Mouse (Mus musculus) layer of hippocampus, adult 8-10 months (tissue): ENCODE data around the gene Arl11. TPM values are rescaled to one million over a fixed set of nuclear protein-coding genes. Genes with fewer than 3 reads are reported as not detected.

ENCODE experiments used
- DNase-seq, 2 experiments: peaks; one replicate each; pipeline ENCODE4 v3.0.0; 2022; ENCODE audit warnings: low spot score in 2 of 2
- total RNA-seq, 4 experiments: library from RNA; stranded (reverse); gene quantifications; 2 replicates each; pipeline ENCODE4 v1.2.4; 2022

The Arl11 gene
- total RNA-seq, 4 experiments from 2014 or later = 0.35 to 4.4 (median 2.2) TPM

DNA sequence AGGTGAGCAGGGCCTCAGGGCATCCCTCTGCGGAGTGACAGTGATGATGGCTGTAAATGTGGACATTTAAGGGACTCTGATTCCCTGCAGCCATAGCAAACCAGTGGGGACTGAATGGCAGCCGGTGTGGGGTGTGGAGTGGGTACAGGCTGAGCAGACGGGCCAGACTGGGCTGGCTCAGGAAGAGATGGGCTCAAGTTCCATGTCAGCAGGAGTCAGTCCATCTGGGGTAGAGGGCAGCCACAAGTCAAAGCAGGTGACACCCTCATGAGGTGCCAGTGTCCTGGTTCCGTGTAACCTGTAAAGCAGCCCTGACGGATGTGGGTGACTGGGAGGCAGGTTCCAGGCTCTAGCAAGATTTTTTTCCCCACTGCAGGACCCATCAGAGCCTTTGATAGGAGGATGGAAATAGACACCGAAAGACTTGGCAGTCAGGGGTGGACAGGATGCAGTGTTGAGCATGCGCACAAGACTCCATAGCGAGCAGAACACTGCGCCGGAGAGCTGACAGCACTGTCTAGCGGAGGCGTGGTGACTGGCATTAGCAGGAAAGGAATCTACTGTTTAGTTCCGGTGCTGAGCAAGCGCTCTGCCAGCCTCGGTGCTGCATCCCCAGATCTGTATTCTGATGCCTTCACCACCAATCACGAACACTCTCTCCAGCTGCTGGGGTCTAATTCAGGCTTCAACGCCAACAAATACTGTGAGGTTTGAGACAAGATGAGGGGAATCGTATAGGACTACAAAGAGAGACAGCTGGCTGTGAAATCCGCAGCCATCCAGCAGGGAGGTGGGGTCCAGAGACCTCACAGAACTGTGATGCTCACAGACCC, 18.3 kb downstream of the Arl11 start:
- peak; percentile 90 to 91 for DNase-seq

DNA sequence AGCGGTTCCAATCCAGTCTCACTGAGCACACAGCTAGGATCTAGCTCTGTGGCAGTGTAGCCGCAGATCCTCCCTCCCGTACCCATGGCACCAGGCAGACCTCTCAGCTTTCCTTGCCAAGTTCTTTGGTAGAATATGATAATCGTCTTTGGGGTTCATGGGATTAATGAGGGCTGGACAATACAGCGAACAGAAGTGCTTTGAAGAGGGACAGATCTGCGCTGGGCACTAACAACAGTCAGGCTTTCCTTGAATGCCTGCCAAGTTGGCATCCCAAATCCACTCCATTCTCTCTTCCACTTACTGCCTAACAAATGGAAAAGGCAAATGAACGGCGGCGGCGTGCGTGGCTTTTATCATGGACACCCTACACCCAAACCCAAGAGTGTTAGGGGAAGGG, 21.0 kb downstream of the Arl11 start:
- peak; percentile 61 to 68 for DNase-seq

DNA sequence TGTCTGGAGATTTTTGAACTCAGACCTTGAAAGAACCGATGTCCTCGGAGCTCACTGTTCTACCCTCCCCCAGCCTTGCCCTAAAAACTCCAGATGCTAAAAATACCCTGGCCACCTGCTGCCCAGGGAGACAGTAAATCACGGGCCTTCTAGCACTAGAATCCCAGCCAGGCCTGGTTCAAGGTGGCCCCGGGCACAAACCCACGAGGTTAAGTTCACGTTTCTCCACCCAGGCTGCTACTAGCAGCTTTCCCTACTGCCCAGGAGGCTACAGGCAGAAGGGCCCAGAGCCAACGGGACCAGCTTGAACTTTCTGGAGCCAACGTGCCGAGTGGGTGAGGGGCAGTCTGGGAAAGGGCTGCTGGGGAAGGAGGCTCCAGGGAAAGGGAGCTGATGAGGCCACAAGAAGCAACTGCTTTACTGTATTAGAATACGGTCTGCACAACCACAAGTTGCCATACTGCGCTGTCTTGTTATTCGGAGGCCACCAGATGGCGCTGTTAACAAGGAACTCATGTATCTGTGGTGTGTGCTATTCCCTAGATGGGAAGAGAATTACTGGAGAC, 21.5 kb downstream of the Arl11 start:
- peak; percentile 61 to 70 for DNase-seq

DNA sequence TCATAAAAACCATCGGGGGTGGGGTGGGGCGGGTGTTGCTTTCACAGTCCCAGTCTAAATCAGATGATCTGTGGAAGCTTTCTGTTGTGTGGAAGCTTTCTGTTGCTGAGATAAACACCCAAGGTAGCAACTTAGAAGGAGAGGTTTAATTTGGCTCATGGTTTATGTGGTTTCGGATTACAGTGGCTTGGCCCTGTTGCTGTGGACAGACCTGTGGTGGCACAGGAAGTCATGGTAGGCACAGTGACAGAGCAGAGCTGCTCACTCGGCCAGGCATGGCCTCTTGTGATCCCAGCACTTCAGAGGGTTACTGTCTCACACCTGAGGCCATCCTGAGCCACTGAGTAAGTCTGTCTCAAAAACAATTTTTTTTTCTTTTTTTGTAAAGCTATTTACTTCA, 29.8 kb downstream of the Arl11 start:
- DNase-seq = no peak

DNA sequence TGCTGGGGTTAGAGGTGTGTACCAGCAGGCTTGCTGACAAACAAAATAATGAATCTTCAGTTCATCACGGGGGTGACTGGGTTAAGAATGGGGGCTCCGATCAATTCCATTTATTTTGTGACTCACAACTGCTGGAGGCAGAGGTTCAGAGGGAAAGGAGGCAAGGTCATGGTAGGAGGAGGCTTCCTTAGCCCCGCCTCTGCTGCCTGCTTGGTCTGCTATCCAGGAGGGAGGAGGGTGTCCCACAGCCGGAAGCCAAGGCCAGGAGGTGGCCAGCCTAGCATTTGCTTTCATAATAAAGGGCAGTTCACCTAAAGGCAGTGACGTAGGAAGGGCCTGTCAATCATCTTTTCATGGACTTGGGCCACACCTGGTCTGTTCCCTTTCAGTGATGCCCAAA, 35.0 kb downstream of the Arl11 start:
- DNase-seq = no peak

DNA sequence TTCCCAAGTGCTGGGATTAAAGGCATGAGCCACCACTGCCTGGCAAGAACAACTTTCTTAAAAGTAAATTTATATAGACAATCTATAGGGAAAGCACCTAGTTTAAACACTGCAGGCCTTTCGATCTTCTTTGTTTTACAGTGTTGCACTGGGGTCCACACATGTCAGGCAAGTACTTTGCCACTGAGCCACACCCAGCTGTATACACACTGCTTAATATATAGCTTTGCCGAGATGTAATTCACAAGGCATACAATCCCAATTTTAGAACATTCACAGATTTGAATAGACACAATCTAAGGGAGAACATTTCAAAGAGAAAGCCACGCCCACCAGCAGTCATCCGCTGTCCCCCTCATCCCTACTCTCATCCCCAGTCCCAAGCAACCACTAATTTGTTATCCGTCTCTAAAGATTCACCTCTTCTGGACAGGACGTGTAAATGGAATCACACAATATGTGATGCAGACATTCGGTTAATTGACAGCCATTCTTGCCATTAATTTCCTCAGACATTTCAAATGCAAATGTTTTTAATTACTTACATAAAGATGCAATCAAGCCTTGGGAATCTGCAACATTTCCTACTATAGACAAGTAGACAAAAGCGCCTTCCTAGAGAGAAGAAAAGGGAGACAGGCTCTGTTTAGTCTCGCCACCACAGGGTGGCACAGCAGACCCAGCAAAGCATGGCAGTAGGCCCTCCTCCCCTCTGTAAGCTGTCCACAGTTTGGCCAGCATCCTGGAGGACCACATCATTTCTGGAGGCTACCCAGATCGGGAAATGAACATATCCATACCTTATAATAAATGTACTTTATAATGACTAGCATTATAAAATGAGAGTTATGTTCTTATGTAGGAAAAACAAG, 37.5 kb downstream of the Arl11 start:
- DNase-seq = peak in 1 of 2 experiments; percentile 43

DNA sequence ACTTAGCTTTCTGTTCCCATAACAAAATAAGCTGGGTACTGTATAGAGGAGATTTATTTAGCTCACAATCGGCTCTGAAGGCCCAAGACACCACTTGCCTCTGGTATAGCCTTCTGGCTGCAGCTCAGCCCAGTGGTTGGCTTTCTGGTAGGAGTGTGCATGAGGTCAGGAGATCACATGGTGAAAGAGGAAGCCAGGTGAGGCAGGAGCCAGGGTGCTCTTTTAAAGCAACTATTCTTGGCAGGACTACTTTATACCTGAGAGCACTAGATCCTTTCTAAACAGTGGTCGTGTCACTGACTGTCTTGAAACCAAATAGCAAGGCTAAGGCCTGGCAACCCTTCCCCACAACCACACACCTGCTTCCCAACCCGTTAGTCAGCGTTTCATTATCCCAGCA, 40.3 kb downstream of the Arl11 start:
- DNase-seq = no peak

DNA sequence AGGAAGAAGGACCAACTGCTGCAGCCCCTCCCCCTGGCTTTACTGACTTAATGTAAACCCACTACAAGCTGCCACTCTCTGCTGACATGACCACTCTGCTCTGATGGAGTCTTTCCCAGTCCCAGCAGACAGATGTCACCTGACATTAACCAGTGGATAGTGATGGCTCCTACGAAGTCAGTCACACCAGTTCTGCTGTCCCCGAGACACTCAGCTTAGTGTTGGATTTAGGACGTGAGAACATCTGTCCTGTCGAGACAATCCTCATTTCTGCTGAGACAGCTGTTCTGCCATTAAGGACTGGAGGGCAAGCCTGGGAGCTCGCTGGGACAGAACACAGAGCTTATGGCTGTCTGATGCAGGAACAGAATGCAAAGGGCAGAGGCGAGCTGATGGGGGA, 41.3 kb downstream of the Arl11 start:
- no peak for DNase-seq

DNA sequence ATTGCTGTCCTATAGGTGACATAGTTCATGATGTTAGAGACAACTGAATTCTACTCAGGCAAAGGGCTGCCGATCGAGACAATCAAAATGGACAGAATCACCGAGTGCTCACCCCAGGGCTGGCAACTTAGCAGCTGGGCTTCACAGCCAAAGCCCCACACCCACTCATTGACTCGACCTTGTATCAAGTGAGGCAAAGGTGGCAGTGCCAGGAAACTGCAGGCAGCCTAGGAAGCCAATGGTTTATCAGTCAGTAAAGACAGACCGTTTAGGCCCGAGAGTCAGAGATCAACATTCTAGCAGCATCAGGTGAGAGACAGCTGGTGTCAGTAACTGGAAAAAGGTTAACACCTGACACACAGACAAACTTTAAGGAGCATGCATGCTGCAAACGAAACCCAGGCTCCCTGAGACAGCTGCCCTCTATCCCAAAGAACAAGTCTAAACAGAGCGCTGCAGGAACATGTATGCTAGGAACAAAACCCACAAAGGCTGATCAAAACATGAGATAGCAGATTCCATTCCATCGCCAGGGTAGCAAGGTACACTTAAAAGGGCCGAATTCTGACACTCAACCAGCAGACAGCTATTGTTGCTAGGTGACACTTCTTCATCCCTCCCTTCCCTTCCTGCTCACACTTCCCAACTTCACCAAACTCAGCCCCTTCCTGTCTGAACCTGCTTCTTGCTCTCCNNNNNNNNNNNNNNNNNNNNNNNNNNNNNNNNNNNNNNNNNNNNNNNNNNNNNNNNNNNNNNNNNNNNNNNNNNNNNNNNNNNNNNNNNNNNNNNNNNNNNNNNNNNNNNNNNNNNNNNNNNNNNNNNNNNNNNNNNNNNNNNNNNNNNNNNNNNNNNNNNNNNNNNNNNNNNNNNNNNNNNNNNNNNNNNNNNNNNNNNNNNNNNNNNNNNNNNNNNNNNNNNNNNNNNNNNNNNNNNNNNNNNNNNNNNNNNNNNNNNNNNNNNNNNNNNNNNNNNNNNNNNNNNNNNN, 45.0 kb downstream of the Arl11 start:
- DNase-seq = no peak

DNA sequence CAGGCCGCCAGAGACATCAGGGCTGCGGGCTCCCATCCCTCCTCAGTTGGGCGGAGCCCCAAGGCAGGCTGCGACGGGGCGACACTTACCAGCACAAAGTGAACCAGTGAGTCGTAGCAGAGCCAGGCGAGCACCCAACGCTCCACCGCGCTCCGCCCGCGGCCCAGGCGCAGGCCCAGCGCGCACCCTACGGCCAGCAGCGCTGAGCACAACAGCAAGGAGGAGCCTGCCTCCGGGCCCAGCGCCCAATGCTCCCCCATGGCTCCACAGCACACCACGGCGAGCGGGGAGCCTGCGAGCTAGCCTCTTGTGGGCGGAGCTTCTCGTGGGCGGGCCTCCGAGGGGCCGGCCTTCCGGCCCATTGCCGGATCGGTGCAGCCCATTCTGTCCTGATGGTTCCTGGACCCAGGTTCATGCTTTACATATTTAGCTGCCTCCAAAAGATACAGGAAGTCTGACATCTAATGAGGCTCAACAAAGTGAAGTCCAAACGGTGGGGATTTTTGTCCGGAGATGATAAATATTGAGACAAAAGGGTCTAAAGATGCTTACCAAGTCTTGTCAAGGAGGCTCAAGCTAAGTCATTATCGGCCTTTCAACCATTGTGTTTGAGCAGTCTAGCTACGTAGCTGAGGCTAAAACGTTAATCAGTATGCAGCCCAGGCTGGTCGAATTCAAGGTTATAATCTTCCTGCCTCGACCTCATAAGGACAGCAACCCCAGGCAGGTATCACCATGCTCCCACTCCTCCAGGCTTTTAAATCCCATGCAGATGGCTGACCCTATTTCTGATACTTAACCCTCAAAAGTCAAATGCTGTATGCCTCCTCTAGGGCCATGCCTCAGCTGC, 50.8 kb downstream of the Arl11 start, which contains the start of gene Ebpl:
Ebpl (minus strand) TSS at position 309 of the 850 bp plus-strand sequence.
- DNase-seq = peak; percentile 91 to 93

DNA sequence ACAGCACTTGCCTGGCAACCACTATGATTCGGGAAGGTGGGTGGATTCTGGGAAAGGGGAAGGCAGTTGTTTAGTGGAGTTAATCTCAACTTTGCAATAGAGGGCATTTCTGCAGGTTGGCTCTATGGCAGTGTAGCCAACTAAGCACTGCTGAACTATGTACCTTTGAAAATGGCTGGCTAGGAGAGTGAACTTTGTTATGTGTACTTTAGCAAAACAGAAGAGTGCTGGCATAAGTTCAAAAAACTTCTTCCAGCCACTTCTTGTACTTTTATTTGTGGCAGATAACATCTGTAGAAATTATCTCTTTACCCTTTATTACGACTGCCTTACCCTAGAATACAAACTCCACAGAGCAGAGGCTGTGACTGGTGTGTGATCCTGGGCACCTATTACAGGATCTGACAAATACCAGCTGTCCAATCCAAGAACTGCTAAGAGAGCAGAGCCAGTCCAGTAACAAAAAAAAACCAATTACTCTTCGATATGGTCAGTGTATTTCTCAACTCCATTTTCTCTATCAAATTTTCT, 51.5 kb downstream of the Arl11 start:
- DNase-seq = no peak

Other genes starting within 250 kb of the Arl11 start
- 10 to 100 TPM; 48.3 to 59.5 (median 52.5) TPM for gene Sacs, start 171.3 kb upstream of the Arl11 start, total RNA-seq
- gene Sgcg, start 51.3 kb upstream of the Arl11 start, total RNA-seq = under 1 TPM in 2 of 4 experiments, not detected in 2; 0.43 to 0.74 TPM
- 1 to 10 TPM; 5.9 to 7.0 (median 6.4) TPM for gene Ebpl, start 50.7 kb downstream of the Arl11 start, total RNA-seq
- 10 to 100 TPM; 67.0 to 79.4 (median 71.3) TPM for gene Kpna3, start 130.1 kb downstream of the Arl11 start, total RNA-seq
- gene Spryd7, start 247.1 kb downstream of the Arl11 start, total RNA-seq = 10 to 100 TPM; 45.9 to 52.8 (median 49.5) TPM